Mouse (Mus musculus) heart, adult 2 months (tissue): ENCODE measurements around the gene Rps6ka5. TPM values are rescaled to one million over a fixed set of nuclear protein-coding genes. Genes with fewer than 3 reads are reported as not detected.

Experiments
- DNase-seq, 2 experiments: peaks; one replicate each; pipeline ENCODE4 v3.0.0; 2021
- H3K27ac ChIP-seq: fragments of 200-600 bp; 2 replicates; pipeline ENCODE4 v1.8.1; 2022
- H3K27me3 ChIP-seq: fragments of 200-500 bp; 2 replicates; pipeline ENCODE4 v1.6.1; 2012; ENCODE audit warnings: mild to moderate bottlenecking, low read length, inconsistent platforms, mixed read lengths; ENCODE audit not compliant: control insufficient read depth, insufficient read depth
- H3K36me3 ChIP-seq: fragments of 200-500 bp; 2 replicates; pipeline ENCODE4 v1.6.1; 2012; ENCODE audit warnings: low read length, inconsistent platforms; ENCODE audit not compliant: control insufficient read depth, insufficient read depth
- H3K4me1 ChIP-seq: fragments of 200-500 bp; 2 replicates; pipeline ENCODE4 v1.6.1; 2011; ENCODE audit warnings: low read length; ENCODE audit not compliant: control insufficient read depth, insufficient read depth
- H3K4me3 ChIP-seq: fragments of 200-600 bp; 2 replicates; pipeline ENCODE4 v1.8.1; 2022
- H3K79me2 ChIP-seq: fragments of 200-500 bp; replicated peaks from 2 replicates; pipeline ENCODE4 v1.6.1; 2012; ENCODE audit warnings: mild to moderate bottlenecking, inconsistent platforms, low read length, moderate library complexity, mixed read lengths; ENCODE audit not compliant: control insufficient read depth, insufficient read depth
- H3K9ac ChIP-seq: fragments of 200-500 bp; 2 replicates; pipeline ENCODE4 v1.6.1; 2012; ENCODE audit warnings: low read depth, mild to moderate bottlenecking, control low read depth, inconsistent platforms, low read length, mixed read lengths
- CTCF ChIP-seq: fragments of 200-600 bp; IDR thresholded peaks from 2 replicates; pipeline ENCODE4 v1.8.1; 2022; ENCODE audit warnings: antibody characterized with exemption, mild to moderate bottlenecking, moderate library complexity
- EP300 ChIP-seq: fragments of 200-500 bp; IDR thresholded peaks from 2 replicates; pipeline ENCODE4 v1.6.1; 2011; ENCODE audit warnings: low read depth, low read length, control low read depth; ENCODE audit not compliant: insufficient read depth
- POLR2A ChIP-seq: fragments of 200-500 bp; IDR thresholded peaks from 2 replicates; pipeline ENCODE4 v1.6.1; 2011; ENCODE audit warnings: mild to moderate bottlenecking, low read depth, low read length, control low read depth; ENCODE audit not compliant: insufficient read depth
- WGBS: fragments of 180-500 bp; shearing (Covaris S2); methylation state at CpG from one replicate; pipeline ENCODE4 v1.1.7; 2018; 5-methylcytosine and 5-hydroxymethylcytosine counted together
- intact Hi-C: fragments of 180-260 bp; cut with DNase I; formaldehyde crosslinking; loops from one replicate; pipeline ENCODE4 v1.15.1; 2025
- polyA plus RNA-seq: library from polyadenylated mRNA; depleted of rRNA; stranded (reverse); fragments of >200 nt; gene quantifications from 2 replicates; pipeline ENCODE4 v1.2.3, GENCODE M21; 2012
- total RNA-seq, 2 experiments: library from RNA; stranded (reverse); gene quantifications; 2 replicates each; pipeline ENCODE4 v1.2.3; 2021

Rps6ka5 gene
- total and polyA plus RNA-seq, 3 experiments = 2.1 to 13.5 (median 10.8) TPM

DNA sequence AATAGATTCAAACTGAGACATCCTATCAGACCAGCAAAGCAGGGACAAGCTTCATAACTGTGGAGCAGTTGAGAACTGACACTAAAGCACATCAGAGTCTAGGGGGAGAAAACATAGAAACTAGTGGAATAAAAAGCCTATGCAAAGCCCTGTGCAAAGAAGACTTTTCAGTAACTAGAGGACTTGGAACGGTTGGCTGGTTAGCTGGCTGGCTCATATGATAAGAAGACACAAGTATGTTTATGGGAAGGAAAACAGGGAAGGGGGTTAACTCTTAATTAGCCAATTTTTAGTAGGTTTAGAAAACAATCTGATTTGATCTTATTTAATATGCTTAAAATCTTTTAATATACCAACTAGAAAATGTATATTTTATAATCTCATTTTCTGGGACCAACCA lies 16.4 kb downstream of the Rps6ka5 start:
- no peak for TF ChIP-seq POLR2A
- no peak for TF ChIP-seq EP300
- no peak for TF ChIP-seq CTCF
- Histone ChIP-seq H3K27ac (no peak overlapping the region; the same call in 1 of the 2 replicates), H3K4me1 (peaks cover 2% of the 10 kb centered on the region), H3K79me2 (peaks cover 5% of the 10 kb centered on the region; the same call in 1 of the 2 replicates), H3K36me3 (peaks cover 9% of the 10 kb centered on the region), H3K9ac (no peak overlapping the region), H3K27me3 (no peaks in the 10 kb centered on the region), H3K4me3 (no peak overlapping the region)
- WGBS = 22% methylated on average over 1 of the region's 1 CpGs
- no peak for DNase-seq
- intact Hi-C loops = no loop called here

DNA sequence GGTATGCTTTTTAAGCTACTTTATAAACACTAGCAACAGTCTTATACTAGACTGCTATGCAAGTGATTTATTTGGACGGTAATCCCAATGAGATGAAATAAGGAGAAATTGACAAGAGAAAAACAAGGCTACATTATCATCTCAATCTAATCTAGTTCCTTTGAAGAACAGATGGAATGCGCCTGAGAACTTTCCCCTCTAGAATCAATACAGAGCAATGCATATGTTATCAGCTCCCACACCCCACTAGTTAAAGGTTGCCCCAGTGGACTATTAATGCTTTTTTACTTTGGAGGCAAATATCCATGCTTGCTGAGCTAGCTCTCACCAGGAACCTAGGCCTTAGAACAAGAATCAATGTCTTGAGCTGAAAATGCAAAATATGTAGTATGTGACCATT lies 19.5 kb downstream of the Rps6ka5 start:
- Histone ChIP-seq H3K79me2 (peaks cover 5% of the 10 kb centered on the region; the same call in 1 of the 2 replicates), H3K4me1 (peaks cover 5% of the 10 kb centered on the region), H3K27me3 (no peaks in the 10 kb centered on the region), H3K36me3 (peaks cover 9% of the 10 kb centered on the region), H3K9ac (no peak overlapping the region), H3K4me3 (no peak overlapping the region), H3K27ac (no peak overlapping the region)
- 95% methylated on average over 2 of the region's 2 CpGs for WGBS
- intact Hi-C loops = no loop called here
- no peak for TF ChIP-seq EP300
- no peak for TF ChIP-seq POLR2A
- TF ChIP-seq CTCF = no peak
- DNase-seq = no peak

DNA sequence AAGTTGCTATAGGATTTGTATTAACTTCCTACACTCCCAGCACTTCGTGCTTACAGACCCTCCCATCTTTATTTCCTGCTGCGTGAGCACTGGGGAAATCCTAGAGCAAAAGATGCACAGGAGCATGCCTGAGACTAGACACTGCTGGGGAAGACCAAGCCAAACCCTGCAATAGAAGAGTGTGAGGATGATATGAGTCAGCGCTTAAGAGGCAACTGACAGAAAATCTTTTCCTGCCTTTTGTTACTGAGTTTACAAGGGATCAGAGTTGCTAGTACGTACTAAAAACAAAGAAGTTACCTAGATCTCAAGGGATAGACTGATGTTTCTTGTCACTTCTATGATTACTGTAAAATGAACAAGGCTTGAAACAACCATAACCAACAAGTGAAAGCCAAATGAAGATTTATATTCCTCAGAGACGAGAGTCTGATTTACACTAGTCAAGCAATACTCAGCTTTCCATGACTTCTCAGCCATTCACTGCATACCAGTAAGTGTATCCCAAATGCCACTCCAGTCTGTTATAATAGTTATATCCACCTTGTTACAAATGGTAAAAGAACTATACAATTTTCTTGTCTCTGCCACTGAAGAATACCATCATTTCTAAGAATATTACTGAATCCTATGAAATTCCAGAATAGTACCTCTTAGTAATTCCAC lies 21.6 kb downstream of the Rps6ka5 start:
- Histone ChIP-seq H3K27ac (no peak overlapping the region), H3K36me3 (peaks cover 1% of the 10 kb centered on the region), H3K4me3 (no peak overlapping the region), H3K27me3 (no peaks in the 10 kb centered on the region), H3K9ac (no peak overlapping the region), H3K79me2 (peaks cover 5% of the 10 kb centered on the region; the same call in 1 of the 2 replicates), H3K4me1 (peaks cover 3% of the 10 kb centered on the region; the same call in 1 of the 2 replicates)
- WGBS = 54% methylated on average over 5 of the region's 5 CpGs
- intact Hi-C loops = no loop called here
- TF ChIP-seq EP300 (no peak), POLR2A (no peak), CTCF (no peak)
- no peak for DNase-seq

DNA sequence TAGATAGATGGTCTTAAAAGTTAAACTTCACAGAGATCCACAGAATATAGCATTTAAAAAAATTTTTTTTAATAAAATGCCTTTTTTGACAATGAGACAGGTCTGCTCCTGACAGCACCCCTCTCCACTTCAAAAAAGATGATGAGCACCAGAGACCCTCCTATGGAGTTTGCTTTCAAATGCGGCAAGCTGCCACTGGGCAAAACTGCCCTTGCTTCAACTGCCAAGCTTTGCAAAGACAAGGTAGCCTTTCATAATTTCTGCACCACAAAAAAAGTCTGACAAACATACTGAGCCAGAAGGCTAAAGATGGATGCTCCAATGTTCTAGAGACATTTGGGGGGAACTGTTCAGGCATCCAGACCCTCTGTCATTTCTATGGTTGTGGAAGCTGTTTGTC lies 28.8 kb downstream of the Rps6ka5 start:
- intact Hi-C loops = no loop called here
- Histone ChIP-seq H3K36me3 (peaks cover 3% of the 10 kb centered on the region), H3K79me2 (no peaks in the 10 kb centered on the region), H3K9ac (no peak overlapping the region), H3K4me3 (no peak overlapping the region), H3K4me1 (peaks cover 2% of the 10 kb centered on the region; the same call in 1 of the 2 replicates), H3K27ac (no peak overlapping the region), H3K27me3 (no peaks in the 10 kb centered on the region)
- TF ChIP-seq POLR2A (no peak), CTCF (no peak), EP300 (no peak)
- no peak for DNase-seq
- 95% methylated on average over 1 of the region's 1 CpGs for WGBS

DNA sequence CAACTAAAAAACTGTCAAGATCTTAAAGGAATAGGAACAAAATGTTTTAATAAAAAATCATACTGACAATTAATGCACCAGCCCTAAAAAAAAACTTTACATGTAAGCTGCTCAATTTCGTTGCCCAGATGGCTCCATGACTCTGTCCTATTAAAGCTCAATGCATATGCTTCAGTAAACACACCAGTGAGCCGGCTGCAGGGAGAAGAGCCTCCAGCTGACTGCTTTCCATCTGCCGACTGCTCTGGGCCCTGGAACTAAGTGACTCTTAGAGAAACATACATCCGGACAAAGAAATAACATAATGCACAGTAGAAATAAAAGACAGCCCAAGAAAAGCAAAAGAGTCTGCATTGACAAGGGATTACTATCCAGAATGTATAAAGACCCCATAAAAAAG lies 30.2 kb downstream of the Rps6ka5 start:
- Histone ChIP-seq H3K27me3 (no peaks in the 10 kb centered on the region), H3K4me3 (no peak overlapping the region), H3K36me3 (peaks cover 3% of the 10 kb centered on the region), H3K79me2 (no peaks in the 10 kb centered on the region; the same call in none of the 2 replicates), H3K9ac (no peak overlapping the region), H3K4me1 (peaks cover 2% of the 10 kb centered on the region; the same call in 1 of the 2 replicates), H3K27ac (no peak overlapping the region)
- DNase-seq = no peak
- WGBS = 59% methylated on average over 4 of the region's 4 CpGs
- intact Hi-C loops = no loop called here
- TF ChIP-seq EP300 (no peak), POLR2A (no peak), CTCF (no peak)

DNA sequence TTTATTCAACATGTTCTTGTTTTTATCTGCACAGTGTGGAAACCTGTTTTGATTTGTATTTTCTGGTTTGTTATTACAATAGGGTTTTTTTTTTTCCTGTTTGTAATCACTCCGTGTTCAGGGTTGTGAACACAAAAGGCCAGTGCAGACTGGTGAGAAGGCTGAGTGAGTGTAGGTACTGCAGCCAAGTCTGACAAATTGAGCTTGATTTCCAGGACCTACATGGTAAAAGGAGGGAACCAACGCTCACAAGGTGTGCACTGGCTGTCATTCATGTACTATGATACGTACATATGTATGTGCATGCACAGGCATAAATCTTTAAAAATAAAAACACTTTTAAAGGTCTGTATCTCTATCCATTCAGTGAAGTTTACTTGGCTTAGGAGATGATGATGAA lies 31.5 kb downstream of the Rps6ka5 start:
- DNase-seq = no peak
- intact Hi-C loops = no loop called here
- TF ChIP-seq EP300 (no peak), POLR2A (no peak), CTCF (no peak)
- Histone ChIP-seq H3K27ac (no peak overlapping the region), H3K79me2 (no peaks in the 10 kb centered on the region; the same call in none of the 2 replicates), H3K9ac (no peak overlapping the region), H3K4me3 (no peak overlapping the region), H3K4me1 (peaks cover 2% of the 10 kb centered on the region; the same call in 1 of the 2 replicates), H3K36me3 (peaks cover 5% of the 10 kb centered on the region), H3K27me3 (no peaks in the 10 kb centered on the region)
- WGBS = 71% methylated on average over 3 of the region's 3 CpGs
